Mouse (Mus musculus): ENCODE measurements at regions not wholly inside any gene's neighbourhood (a gene's known extent, or its start where the extent isn't known, plus 50 kb on each side); places are given as distances from the start of the nearest gene placed in this dataset.

DNA sequence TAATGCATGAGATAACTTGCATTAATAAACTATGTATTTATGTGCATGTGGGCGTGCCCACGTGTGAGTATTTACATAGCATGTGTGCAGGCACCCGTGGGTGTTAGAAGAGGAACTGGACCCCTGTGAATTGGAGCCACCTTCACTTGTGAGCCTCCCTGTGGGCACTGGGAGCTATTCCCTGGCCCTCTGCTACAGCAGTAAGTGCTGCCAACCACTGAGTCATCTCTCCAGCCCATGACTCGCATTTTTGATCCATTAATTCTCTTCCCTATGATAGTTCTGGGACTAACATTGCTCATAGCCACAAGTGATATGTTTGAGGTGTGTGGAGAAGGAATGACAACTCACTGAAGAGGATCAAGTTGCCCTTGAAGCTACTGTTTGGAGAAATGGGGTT is 87.6 kb upstream of the Rbms3 start:
- Histone ChIP-seq H3K27me3 (no peaks in the 10 kb centered on the region), H3K9ac (no peak overlapping the region), H3K36me3 (ENCODE audit: poor library complexity, severe bottlenecking) (no peaks in the 10 kb centered on the region), H3K4me3 (no peak overlapping the region), H3K4me1 (no peaks in the 10 kb centered on the region), H3K9me3 (replicated peaks) (no peaks in the 10 kb centered on the region), H3K27ac (no peak overlapping the region), H3K4me2 (no peak overlapping the region)
- no peak for ATAC-seq
- 88% methylated on average over 4 of the region's 4 CpGs for WGBS

- Histone ChIP-seq H3K4me3 (no peak overlapping the region), H3K27ac (no peak overlapping the region), H3K9ac (no peak overlapping the region), H3K9me3 (replicated peaks) (no peaks in the 10 kb centered on the region), H3K36me3 (ENCODE audit: poor library complexity, severe bottlenecking) (no peaks in the 10 kb centered on the region), H3K4me2 (no peak overlapping the region), H3K27me3 (no peaks in the 10 kb centered on the region), H3K4me1 (no peaks in the 10 kb centered on the region)
- 84% methylated on average over 6 of the region's 6 CpGs for WGBS
- no peak for ATAC-seq
These were observed 86.8 kb upstream of the Rbms3 start for GRCm38 (mm10) chr9:117716476-117716875.

GRCm38 (mm10) chr9:117714741-117715675 is 85.3 kb upstream of the Rbms3 start:
- no peak overlapping the region for H3K4me3 ChIP-seq
- no peak for ATAC-seq
- 88% methylated on average over 13 of the region's 13 CpGs for WGBS
- H3K27me3 ChIP-seq: no peaks in the 10 kb centered on the region
- no peaks in the 10 kb centered on the region for H3K9me3 ChIP-seq (replicated peaks)
- H3K27ac ChIP-seq: no peak overlapping the region
- H3K4me2 ChIP-seq: no peak overlapping the region
- no peaks in the 10 kb centered on the region for H3K4me1 ChIP-seq
- H3K36me3 ChIP-seq (ENCODE audit: poor library complexity, severe bottlenecking): no peaks in the 10 kb centered on the region
- H3K9ac ChIP-seq: no peak overlapping the region

- H3K27me3 ChIP-seq: no peaks in the 10 kb centered on the region
- no peak overlapping the region for H3K4me2 ChIP-seq
- no peak overlapping the region for H3K4me3 ChIP-seq
- no peak overlapping the region for H3K9ac ChIP-seq
- H3K4me1 ChIP-seq: no peaks in the 10 kb centered on the region
- ATAC-seq: no peak
- no peaks in the 10 kb centered on the region for H3K36me3 ChIP-seq (ENCODE audit: poor library complexity, severe bottlenecking)
- 88% methylated on average over 4 of the region's 4 CpGs for WGBS
- no peaks in the 10 kb centered on the region for H3K9me3 ChIP-seq (replicated peaks)
- H3K27ac ChIP-seq: no peak overlapping the region
These were observed 83.4 kb upstream of the Rbms3 start for GRCm38 (mm10) chr9:117713121-117713520.

GRCm38 (mm10) chr9:117711793-117712192 is 82.1 kb upstream of the Rbms3 start:
- H3K9ac ChIP-seq: no peak overlapping the region
- H3K4me2 ChIP-seq: no peak overlapping the region
- H3K36me3 ChIP-seq (ENCODE audit: poor library complexity, severe bottlenecking): no peaks in the 10 kb centered on the region
- no peaks in the 10 kb centered on the region for H3K9me3 ChIP-seq (replicated peaks)
- ATAC-seq: no peak
- H3K4me1 ChIP-seq: no peaks in the 10 kb centered on the region
- no peak overlapping the region for H3K4me3 ChIP-seq
- 91% methylated on average over 5 of the region's 5 CpGs for WGBS
- H3K27ac ChIP-seq: no peak overlapping the region
- H3K27me3 ChIP-seq: no peaks in the 10 kb centered on the region

DNA sequence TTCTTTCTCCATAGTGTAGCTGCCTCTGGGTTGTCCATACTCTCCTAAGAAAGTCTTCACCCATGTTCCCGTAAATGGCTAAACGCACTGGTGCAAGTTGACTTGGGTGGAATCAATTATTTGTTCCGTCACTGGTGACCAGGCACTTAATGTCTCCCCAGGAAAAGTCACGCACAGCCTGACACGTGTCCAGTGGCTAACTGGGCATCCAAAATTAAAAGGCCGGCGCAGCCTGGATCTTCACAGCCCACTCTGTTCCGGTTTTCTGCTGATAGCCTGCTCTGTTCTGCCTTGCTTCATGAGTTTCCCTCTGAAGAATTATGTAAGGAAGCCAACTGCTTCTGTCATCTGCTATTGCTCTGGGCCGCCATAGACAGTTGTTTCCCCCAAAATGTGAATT is 81.3 kb upstream of the Rbms3 start:
- whole genome bisulfite sequencing: 92% methylated on average over 9 of the region's 9 CpGs
- Histone ChIP-seq H3K9ac (no peak overlapping the region), H3K4me3 (no peak overlapping the region), H3K27me3 (no peaks in the 10 kb centered on the region), H3K4me2 (no peak overlapping the region), H3K27ac (no peak overlapping the region), H3K36me3 (ENCODE audit: poor library complexity, severe bottlenecking) (no peaks in the 10 kb centered on the region), H3K4me1 (no peaks in the 10 kb centered on the region), H3K9me3 (replicated peaks) (no peaks in the 10 kb centered on the region)
- no peak for ATAC-seq

DNA sequence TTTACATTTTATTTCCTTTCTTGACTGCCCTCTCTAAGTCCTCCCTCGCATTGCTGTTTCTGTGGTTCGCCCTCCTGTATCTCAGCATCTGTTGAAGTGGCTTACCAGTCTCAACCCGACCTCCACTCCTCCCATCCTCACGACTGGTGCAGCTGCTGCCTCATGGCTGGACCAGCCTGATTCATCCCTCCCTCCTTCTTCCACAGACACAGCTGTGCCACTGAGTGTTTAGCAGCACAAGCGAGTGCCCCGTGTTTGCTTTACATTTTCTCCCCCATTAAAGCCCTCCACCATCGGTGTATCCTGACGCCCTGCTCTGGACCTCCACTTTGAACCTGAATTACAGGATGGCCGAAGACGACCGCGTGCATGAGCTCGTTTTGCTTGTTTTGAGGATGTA is 80.0 kb upstream of the Rbms3 start:
- H3K27ac ChIP-seq: no peak overlapping the region
- H3K4me2 ChIP-seq: no peak overlapping the region
- H3K4me3 ChIP-seq: no peak overlapping the region
- H3K4me1 ChIP-seq: no peaks in the 10 kb centered on the region
- H3K36me3 ChIP-seq (ENCODE audit: poor library complexity, severe bottlenecking): no peaks in the 10 kb centered on the region
- no peaks in the 10 kb centered on the region for H3K9me3 ChIP-seq (replicated peaks)
- ATAC-seq: no peak
- no peaks in the 10 kb centered on the region for H3K27me3 ChIP-seq
- no peak overlapping the region for H3K9ac ChIP-seq
- WGBS: 87% methylated on average over 13 of the region's 13 CpGs

DNA sequence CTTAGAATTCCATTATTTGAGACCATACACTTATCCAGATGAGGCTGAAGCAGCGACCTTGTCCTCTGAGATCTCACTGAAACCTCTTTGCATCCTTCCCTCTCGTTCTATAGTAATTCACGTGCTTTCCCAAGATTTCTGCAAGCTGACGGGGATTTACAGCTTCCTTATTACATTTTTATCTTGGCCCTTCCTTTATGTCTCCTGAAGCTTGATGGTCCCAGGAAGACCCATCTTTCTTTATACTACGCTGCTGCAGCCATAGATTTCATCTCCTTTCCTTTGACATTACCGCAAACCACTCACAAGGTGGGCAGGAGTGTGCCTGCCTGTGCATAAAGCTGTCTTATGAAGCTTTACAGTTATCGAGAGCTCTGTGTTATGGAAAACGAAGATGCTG is 63.3 kb upstream of the Rbms3 start:
- H3K27ac ChIP-seq: no peak overlapping the region
- H3K27me3 ChIP-seq: no peaks in the 10 kb centered on the region
- H3K9me3 ChIP-seq (replicated peaks): no peaks in the 10 kb centered on the region; the same call in 1 of the 2 replicates
- H3K4me3 ChIP-seq: no peak overlapping the region
- no peaks in the 10 kb centered on the region for H3K36me3 ChIP-seq (ENCODE audit: poor library complexity, severe bottlenecking)
- ATAC-seq: no peak
- no peak overlapping the region for H3K9ac ChIP-seq
- no peaks in the 10 kb centered on the region for H3K4me1 ChIP-seq
- WGBS: 90% methylated on average over 8 of the region's 8 CpGs
- H3K4me2 ChIP-seq: no peak overlapping the region

GRCm38 (mm10) chr9:117692486-117692885 is 62.8 kb upstream of the Rbms3 start:
- no peaks in the 10 kb centered on the region; the same call in 1 of the 2 replicates for H3K9me3 ChIP-seq (replicated peaks)
- ATAC-seq: no peak
- no peaks in the 10 kb centered on the region for H3K4me1 ChIP-seq
- H3K27ac ChIP-seq: no peak overlapping the region
- H3K9ac ChIP-seq: no peak overlapping the region
- H3K36me3 ChIP-seq (ENCODE audit: poor library complexity, severe bottlenecking): no peaks in the 10 kb centered on the region
- H3K4me2 ChIP-seq: no peak overlapping the region
- no peak overlapping the region for H3K4me3 ChIP-seq
- 35% methylated on average over 9 of the region's 9 CpGs for WGBS
- H3K27me3 ChIP-seq: no peaks in the 10 kb centered on the region

DNA sequence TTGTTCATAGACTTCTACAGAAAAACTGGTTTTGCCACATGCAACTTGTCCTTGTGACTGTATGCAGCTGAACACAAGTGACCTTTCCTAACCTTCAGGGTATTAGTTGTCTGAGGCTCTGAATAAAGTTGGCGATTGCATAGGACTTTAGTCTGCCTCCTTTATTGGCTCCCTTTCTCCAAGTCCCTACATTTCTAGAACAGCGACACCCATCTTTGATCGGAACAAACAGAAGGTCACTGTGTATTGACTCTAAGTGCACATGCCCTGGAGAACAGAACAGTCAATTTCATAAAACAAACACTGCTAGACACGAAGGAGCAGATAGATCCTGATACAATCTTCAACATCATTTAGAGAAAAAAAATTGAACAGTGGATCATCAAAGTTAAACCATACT is 60.2 kb upstream of the Rbms3 start:
- Histone ChIP-seq H3K36me3 (ENCODE audit: poor library complexity, severe bottlenecking) (no peaks in the 10 kb centered on the region), H3K4me3 (no peak overlapping the region), H3K4me1 (no peaks in the 10 kb centered on the region), H3K4me2 (no peak overlapping the region), H3K9ac (no peak overlapping the region), H3K9me3 (replicated peaks) (no peaks in the 10 kb centered on the region; the same call in 1 of the 2 replicates), H3K27ac (no peak overlapping the region), H3K27me3 (no peaks in the 10 kb centered on the region)
- 78% methylated on average over 4 of the region's 4 CpGs for WGBS
- no peak for ATAC-seq

Measured in forebrain, embryonic 13.5 days (tissue).